Mouse (Mus musculus) adrenal gland, postnatal 14 days (tissue): ENCODE measurements around the gene Ccdc85b. TPM values are rescaled to one million over a fixed set of nuclear protein-coding genes. Genes with fewer than 3 reads are reported as not detected.

Experiments
- DNase-seq: peaks from one replicate; pipeline ENCODE4 v3.0.0; 2021; ENCODE audit warnings: mixed read lengths
- total RNA-seq: library from RNA; stranded (reverse); gene quantifications from 2 replicates; pipeline ENCODE4 v1.2.3, GENCODE M21; 2021

Gene Ccdc85b
- total RNA-seq, 1 experiment from 2014 or later = 8.8 TPM

- DNase-seq = peak; percentile 1
Measured at GRCm38 (mm10) chr19:5483386-5484359, 26.0 kb upstream of the Ccdc85b start.

- no peak for DNase-seq
Measured at GRCm38 (mm10) chr19:5481398-5481797, 23.7 kb upstream of the Ccdc85b start.

GRCm38 (mm10) chr19:5480016-5480415 is 22.3 kb upstream of the Ccdc85b start:
- no peak for DNase-seq

DNA sequence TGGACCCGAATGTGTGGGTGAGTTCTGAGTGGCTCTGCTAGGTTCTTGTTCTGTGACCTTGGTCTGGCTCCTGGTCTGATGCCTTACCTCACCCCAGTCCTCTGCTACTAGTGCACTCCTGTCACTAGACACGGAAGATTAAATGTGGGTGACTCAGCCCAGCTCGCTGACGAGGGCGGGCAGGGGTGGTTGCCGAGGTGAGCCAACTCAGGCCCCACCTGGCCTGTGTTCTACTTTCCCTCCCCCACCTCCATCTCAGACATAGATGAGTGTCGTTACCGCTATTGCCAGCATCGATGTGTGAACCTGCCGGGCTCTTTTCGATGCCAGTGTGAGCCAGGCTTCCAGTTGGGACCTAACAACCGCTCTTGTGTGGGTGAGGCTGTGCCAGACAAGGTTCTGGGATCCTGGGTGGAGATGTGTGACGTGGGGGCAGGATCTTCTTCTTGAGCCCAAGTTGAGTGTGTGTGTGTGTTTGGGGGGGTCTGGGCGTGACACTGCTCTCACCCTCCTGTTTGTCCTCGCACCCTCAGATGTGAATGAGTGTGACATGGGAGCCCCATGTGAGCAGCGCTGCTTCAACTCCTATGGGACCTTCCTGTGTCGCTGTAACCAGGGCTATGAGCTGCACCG is 20.1 kb upstream of the Ccdc85b start:
- DNase-seq = peak; percentile 70

- DNase-seq = peak; percentile 60
Measured at GRCm38 (mm10) chr19:5477004-5477667, 19.4 kb upstream of the Ccdc85b start.

GRCm38 (mm10) chr19:5475069-5475714 is 17.5 kb upstream of the Ccdc85b start:
- peak; percentile 45 for DNase-seq

DNA sequence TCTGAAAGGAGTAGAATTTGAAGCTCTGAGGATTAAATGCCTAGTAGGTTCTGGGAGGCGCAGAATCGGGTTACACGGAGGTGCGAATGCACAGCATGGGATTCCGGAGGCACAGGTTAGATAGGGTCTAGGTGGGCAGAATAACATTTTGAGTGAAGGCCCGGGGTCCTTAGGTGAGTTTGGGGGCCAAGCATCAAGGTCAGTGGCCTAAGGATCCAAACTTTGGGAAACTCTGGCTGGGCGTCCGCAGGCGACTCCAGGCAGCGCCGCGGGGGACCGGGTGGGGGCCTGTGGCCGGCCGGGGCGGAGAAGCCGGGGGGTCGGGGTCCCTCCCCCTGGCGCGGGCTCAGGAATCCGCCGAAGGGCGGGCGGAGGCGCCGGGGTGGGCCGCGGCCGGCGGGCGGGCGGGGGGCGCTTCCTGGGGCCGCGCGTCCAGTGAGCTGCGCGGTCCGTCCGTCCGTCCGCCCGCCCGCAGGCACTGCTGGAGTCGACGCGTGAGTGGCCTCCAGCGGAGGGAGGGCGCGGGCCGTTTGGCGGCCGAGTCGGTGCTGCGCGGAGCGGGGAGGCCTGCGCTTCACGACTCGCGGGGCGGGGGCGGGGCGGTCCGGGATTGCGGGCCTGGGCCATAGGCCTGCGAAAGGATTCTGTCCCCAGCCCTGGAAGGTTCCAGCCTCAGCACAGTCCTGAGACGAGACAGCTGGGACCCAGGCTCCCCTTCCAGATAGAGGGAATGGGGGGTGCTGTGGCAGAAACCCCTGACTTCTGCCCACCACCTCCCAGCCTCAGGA is 16.8 kb upstream of the Ccdc85b start:
- peak; percentile 77 for DNase-seq

DNA sequence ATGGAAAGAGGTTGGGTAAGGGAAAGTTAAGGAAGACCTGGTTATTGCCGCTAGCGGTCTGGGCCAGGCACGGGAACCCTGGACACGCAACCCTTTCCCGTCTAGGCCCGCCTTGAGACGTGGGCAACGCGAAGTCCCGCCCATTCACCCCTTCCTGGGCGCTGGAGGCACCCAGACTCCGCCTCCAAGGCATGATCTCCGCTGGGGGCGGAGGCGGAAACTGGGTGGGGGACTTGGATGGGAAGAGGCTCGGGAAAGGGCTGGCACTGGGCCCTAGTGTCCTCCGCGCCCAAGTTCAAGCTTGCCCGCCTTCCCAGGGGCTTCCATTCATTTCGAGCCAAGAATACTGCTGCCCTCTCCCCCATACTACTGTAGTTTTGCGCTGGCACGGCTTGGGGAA is 16.0 kb upstream of the Ccdc85b start, which contains the start of gene Efemp2:
Gene Efemp2, plus strand, starts transcription at position 235 of the 400 bp plus-strand sequence.
- DNase-seq = peak; percentile 92

DNA sequence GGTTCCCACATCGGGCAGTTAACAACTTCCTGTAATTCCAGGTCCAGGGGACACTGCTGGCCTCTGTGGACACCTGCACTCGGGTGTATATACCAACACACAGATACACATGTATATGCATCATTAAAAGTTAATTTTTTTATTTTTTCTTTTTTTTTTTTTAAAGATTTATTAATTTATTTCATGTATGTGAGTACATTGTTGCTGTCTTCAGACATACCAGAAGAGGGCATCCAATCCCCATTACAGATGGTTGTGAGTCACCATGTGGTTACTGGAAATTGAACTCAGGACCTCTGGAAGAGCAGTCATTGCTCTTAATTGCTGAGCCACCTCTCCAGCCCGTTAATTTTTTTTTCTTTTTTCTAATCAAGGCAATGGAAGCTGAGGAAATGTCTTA is 15.2 kb upstream of the Ccdc85b start:
- DNase-seq = no peak

DNA sequence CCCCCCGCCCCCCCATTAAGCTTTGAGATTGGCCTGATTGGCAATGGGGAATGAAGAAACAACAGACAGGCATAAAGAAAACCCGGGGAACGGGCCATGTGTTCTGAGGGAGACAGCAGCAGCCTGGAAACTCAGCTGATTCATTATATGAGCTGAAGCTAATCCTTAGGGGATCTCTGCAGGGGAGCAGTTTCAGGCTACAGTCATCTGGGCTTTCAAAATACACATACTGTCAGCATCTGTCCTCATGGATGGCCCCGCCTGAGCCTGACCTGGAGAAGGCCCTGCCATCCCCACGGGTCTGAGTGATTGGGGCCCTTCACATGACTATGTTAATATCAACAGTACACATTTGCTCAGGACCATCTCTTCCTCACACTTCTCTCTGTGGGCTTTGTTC is 14.2 kb upstream of the Ccdc85b start:
- no peak for DNase-seq

GRCm38 (mm10) chr19:5468374-5468773 is 10.7 kb upstream of the Ccdc85b start, which contains the start of gene Ctsw:
Gene Ctsw, minus strand, starts transcription at chr19:5468507.
- no peak for DNase-seq

DNA sequence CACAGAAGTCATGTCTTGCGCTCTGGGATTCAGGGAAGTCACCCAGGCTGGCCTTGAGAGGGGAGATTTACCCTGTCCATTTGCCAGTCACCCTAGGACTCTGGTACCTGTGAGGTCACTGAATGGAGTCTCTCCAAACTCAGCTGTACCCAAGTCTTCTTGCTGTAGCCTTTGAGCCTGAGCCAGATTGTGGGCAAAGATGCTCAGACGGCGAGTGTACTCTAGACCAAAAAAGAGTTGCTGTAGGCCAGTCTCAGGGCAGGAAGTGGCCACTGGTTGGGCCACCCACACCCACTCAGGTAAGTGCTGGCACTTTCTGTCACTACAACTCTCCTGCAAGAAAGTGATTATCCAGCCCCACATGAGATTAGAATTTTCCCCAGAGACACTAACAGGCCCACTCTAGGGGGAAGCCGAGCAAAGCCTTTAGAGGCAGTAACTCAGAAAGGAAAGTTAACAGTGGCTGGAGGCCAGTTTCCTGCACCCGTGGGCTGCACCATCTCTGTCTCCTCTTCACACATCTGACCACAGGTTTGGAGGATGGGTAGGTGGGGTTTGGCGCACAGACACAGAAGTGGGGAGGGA is 9.3 kb upstream of the Ccdc85b start:
- no peak for DNase-seq

GRCm38 (mm10) chr19:5465037-5465436 is 7.3 kb upstream of the Ccdc85b start:
- no peak for DNase-seq

DNA sequence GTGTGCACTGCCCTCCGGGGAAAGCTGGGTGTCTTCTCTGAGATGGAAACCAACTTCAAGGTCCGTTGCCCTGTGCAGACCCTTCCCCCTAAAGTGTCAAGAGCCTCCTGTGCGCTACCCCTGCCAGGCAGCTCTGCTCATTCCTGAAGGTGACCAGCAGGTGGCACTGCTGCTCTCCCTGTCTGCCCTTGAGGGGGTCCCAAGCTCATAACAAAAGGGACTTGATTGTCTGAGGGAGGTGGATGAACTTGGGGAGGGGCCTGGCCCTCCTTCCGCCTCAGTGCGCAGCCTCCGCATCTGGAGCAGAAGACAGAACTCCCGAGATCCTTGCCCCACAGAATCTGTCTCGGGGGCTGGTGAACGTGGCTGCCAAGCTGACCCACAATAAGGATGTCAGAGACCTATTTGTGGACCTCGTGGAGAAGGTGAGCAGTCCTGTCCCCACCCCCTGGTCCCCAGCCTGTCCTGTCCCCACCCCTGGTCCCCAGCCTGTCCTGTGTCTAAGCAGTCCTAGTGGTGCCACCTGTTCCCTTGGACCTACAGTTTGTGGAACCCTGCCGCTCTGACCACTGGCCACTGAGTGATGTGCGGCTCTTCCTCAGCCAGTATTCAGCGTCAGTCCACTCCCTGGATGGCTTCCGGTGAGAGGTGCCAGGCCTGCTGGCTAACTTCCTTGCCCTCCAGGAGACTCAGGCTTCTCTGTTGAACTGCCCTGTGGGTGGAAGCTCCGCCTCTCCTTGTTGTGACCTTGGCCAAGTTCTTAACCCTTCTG is 6.3 kb upstream of the Ccdc85b start:
- peak; percentile 65 for DNase-seq

GRCm38 (mm10) chr19:5463212-5463611 is 5.5 kb upstream of the Ccdc85b start:
- DNase-seq = no peak

GRCm38 (mm10) chr19:5461411-5461810 is 3.7 kb upstream of the Ccdc85b start:
- no peak for DNase-seq

DNA sequence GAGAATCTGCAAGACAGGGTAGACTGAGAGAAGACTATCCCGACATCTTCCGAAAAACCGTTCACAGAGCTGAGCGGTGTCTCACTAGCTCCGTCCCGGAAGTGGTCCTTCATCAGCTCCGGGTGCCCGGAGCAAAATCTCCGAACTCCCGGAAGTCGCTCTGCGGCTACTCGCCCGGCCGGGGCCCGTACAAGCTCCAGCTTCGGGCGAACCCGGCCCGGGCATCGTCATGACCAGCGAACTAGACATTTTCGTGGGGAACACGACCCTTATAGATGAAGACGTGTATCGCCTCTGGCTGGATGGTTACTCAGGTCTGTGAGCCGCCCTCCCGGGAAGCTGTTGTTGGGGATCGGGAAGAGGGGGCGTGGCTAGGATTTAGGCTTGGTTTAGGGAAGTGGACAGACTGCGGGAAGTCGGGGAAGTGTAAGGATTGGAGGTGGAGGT is 2.8 kb upstream of the Ccdc85b start, which contains the start of gene Fibp:
Gene Fibp, plus strand, starts transcription at position 151 of the 447 bp plus-strand sequence.
- DNase-seq = peak; percentile 94

GRCm38 (mm10) chr19:5459896-5460295 is 2.2 kb upstream of the Ccdc85b start:
- DNase-seq = no peak

DNA sequence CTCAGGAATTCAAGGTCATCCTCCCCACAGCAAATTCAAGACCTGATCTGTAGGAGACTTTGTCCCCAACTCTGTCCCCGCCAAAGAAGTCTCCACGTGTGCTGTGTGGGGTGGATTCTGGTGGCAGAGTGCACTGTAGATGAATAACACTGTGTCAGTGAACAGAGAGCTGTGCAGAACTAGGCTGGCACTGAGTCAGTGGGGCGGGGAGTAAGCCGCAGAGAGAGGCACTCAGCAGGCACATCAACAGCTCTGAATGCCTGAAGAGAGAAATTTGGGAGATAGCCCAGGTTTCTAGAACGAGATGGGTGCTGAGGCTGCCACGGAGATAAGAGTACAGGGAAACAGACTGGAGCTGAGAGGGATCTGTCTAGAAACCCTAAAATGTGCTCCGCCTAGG is 1.3 kb upstream of the Ccdc85b start:
- DNase-seq = no peak
